Mouse (Mus musculus) bone marrow, adult 2 months (tissue): ENCODE measurements at regions not wholly inside any gene's neighbourhood (a gene's known extent, or its start where the extent isn't known, plus 50 kb on each side); places are given as distances from the start of the nearest gene placed in this dataset.

Source experiments
- CTCF ChIP-seq: fragments of 200-500 bp; IDR thresholded peaks from 2 replicates; pipeline ENCODE4 v1.5.1; 2011; ENCODE audit warnings: low read length, control low read depth; ENCODE audit not compliant: control insufficient read depth, insufficient read depth
- POLR2A ChIP-seq: fragments of 200-500 bp; IDR thresholded peaks from 2 replicates; pipeline ENCODE4 v1.6.1; 2011; ENCODE audit warnings: low read depth, mild to moderate bottlenecking, control low read depth, low read length, borderline replicate concordance; ENCODE audit not compliant: control insufficient read depth

GRCm38 (mm10) chr2:166505309-166505708 is 208.3 kb downstream of the Prex1 start:
- TF ChIP-seq POLR2A (no peak), CTCF (no peak)
